In genomic region chr10:59864884-59865726, GRCm38 (mm10) we compare ENCODE assay signal across 8 mouse cellular contexts. TPM values are rescaled to one million over a fixed set of nuclear protein-coding genes. Genes with fewer than 3 reads are reported as not detected.
A peak's percentile ranks its signal among the peaks of the same experiment; 100 is the strongest.
DNase-seq lines count a peak whose midpoint lies in the region; ATAC-seq and TF ChIP-seq lines count a peak whose summit lies in the region.

No protein-coding gene starts in this region.

- H3K4me1 ChIP-seq in E14TG2a.4 (replicated peaks; ENCODE audit: low read depth, low read length): peaks cover 83% of the 10 kb centered on the region
- H3K4me1 ChIP-seq in forebrain, embryonic 14.5 days (ENCODE audit: control insufficient read depth, insufficient read depth, low read length): no peaks in the 10 kb centered on the region
- H3K4me1 ChIP-seq in lung, adult 2 months (ENCODE audit: control insufficient read depth, insufficient read depth, low read length): peaks cover 2% of the 10 kb centered on the region; the same call in 1 of the 2 replicates
- H3K4me1 ChIP-seq in olfactory bulb, adult 2 months (ENCODE audit: control insufficient read depth, insufficient read depth, low read length): peaks cover 38% of the 10 kb centered on the region

- peak; percentile 68 for DNase-seq in c-Kit-positive CD71-positive TER-119-negative erythroid progenitor cells, embryonic 14.5 days (ENCODE audit: low read depth)
- peak; percentile 84 for DNase-seq in forebrain, embryonic 14.5 days (ENCODE audit: low spot score)
- DNase-seq in heart, postnatal 4 days: peak; percentile 94
- peak; percentile 80 to 93 for DNase-seq in layer of hippocampus, adult 18-20 months (ENCODE audit: low spot score in 2 of 2)
- peak; percentile 86 for DNase-seq in lung, adult 2 months
- DNase-seq in thymus, adult 18-20 months: peak; percentile 72 to 77

- no peak overlapping the region for H3K27ac ChIP-seq in forebrain, embryonic 14.5 days (ENCODE audit: low read depth, low read length)
- no peak overlapping the region for H3K27ac ChIP-seq in olfactory bulb, adult 2 months (ENCODE audit: insufficient read depth, low read depth, low read length)

- no peaks in the 10 kb centered on the region for H3K36me3 ChIP-seq in E14TG2a.4 (ENCODE audit: insufficient read depth, low read length)
- H3K36me3 ChIP-seq in forebrain, embryonic 14.5 days (ENCODE audit: control insufficient read depth, insufficient read depth, low read length): 0 out of 2 replicates have a peak, but pooled peaks cover 3% of the 10 kb centered on the region

- ATAC-seq in forebrain, embryonic 14.5 days: peak; percentile 72; the same call in 1 of the 2 replicates

- H3K27me3 ChIP-seq in E14TG2a.4 (ENCODE audit: insufficient read depth, low read length): 0 out of 2 replicates have a peak, but pooled peaks cover 4% of the 10 kb centered on the region
- no peaks in the 10 kb centered on the region for H3K27me3 ChIP-seq in forebrain, embryonic 14.5 days (replicated peaks; ENCODE audit: control insufficient read depth, insufficient read depth, low read length)

- H3K4me3 ChIP-seq in E14TG2a.4 (replicated peaks; ENCODE audit: low read length): peak overlapping the region; percentile 57; the same call in 1 of the 2 replicates
- H3K4me3 ChIP-seq in forebrain, embryonic 14.5 days (ENCODE audit: low read depth, low read length): no peak overlapping the region
- H3K4me3 ChIP-seq in lung, adult 2 months (replicated peaks; ENCODE audit: extremely low read depth, low read depth, low read length): no peak overlapping the region
- no peak overlapping the region for H3K4me3 ChIP-seq in olfactory bulb, adult 2 months (ENCODE audit: insufficient read depth, low read depth, low read length)

- no peak overlapping the region for H3K9ac ChIP-seq in forebrain, embryonic 14.5 days (ENCODE audit: low read length)

- peak; percentile 94 for TF ChIP-seq CTCF in E14TG2a.4 (conservative IDR thresholded peaks at IDR 0.05; ENCODE audit: low read length)
- peak; percentile 98 for TF ChIP-seq CTCF in lung, adult 2 months (IDR thresholded peaks at IDR 0.05; ENCODE audit: insufficient read depth, low read length)
- peak; percentile 99 for TF ChIP-seq CTCF in olfactory bulb, adult 2 months (IDR thresholded peaks at IDR 0.05; ENCODE audit: insufficient read depth, low read depth, low read length)

- 44% methylated on average over 13 of the region's 13 CpGs for WGBS in forebrain, embryonic 14.5 days
- 35% methylated on average over 13 of the region's 13 CpGs for WGBS in lung, adult 2 months
- 40% methylated on average over 13 of the region's 13 CpGs for WGBS in olfactory bulb, adult 2 months

- H3K4me2 ChIP-seq in forebrain, embryonic 14.5 days (ENCODE audit: low read length): no peak overlapping the region

- no peak for TF ChIP-seq POLR2A in lung, adult 2 months (IDR thresholded peaks at IDR 0.05; ENCODE audit: borderline replicate concordance, extremely low read depth, low read depth, low read length)
- TF ChIP-seq POLR2A in olfactory bulb, adult 2 months (IDR thresholded peaks at IDR 0.05; ENCODE audit: insufficient read depth, low read depth, low read length): no peak

- no peaks in the 10 kb centered on the region for H3K9me3 ChIP-seq in E14TG2a.4 (ENCODE audit: low read length)
- no peaks in the 10 kb centered on the region for H3K9me3 ChIP-seq in forebrain, embryonic 14.5 days (replicated peaks; ENCODE audit: control insufficient read depth, low read length)

RNA-seq across cellular contexts. Expression of gene Dnajb12, which starts 14.3 kb away (rescaled TPM):
- polyA plus RNA-seq in forebrain, embryonic 14.5 days (2014; fragmentation: Nextera tagmentation; extraction: Ambion mirVana): 18.8 and 19.7 TPM in 2 replicates
- total RNA-seq in heart, postnatal 4 days (2021): 10 to 100 TPM; 39.6 to 41.1 TPM
- 10 to 100 TPM; 52.7 to 53.2 TPM for total RNA-seq in layer of hippocampus, adult 18-20 months (2021)
- 49.5 and 57.2 TPM in 2 replicates for polyA plus RNA-seq in lung, adult 2 months (2012; rRNA removed)
- not detected in 2 replicates for polyA plus RNA-seq in olfactory bulb, adult 2 months (2012; ENCODE audit: insufficient read depth, insufficient read length, low replicate concordance, missing spikeins)
